Mouse (Mus musculus): Measurements from ENCODE around the gene Rgs3.

DNA sequence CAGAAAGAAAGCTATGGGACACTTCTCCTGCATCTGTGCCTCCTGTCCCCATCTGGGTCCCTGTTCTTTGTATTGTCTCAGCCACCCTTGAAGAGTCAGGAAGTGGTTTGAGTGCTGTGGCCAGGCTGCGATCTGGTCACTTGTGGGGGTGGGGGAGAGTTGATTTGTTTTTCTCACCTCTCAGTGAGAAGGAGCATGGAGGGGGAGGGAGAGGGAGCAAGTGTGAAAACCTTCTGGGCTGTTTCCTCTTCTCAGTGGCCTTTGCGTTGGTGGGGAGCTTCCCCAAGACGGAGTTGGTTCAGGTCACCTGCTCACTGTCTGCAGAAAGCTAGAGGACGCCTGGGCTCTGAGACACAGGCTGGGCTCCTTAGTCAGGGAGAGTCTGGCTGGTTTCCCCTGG, 70.3 kb downstream of the Rgs3 start:
- TF ChIP-seq CTCF (conservative IDR thresholded peaks at IDR 0.05; ENCODE audit: insufficient read depth, insufficient read length, low read depth, low read length) (no peak), POLR2A (IDR thresholded peaks at IDR 0.05; ENCODE audit: low read depth, low read length) (no peak)

Measured in kidney, adult 2 months (tissue).